Mouse (Mus musculus): Measurements from ENCODE around the gene Lix1l.
"Not testable (repeated sequence)": the region's sequence is repeated elsewhere in the genome, so short reads cannot be mapped to it uniquely, and the experiment has no call there.

Gene Lix1l

DNA sequence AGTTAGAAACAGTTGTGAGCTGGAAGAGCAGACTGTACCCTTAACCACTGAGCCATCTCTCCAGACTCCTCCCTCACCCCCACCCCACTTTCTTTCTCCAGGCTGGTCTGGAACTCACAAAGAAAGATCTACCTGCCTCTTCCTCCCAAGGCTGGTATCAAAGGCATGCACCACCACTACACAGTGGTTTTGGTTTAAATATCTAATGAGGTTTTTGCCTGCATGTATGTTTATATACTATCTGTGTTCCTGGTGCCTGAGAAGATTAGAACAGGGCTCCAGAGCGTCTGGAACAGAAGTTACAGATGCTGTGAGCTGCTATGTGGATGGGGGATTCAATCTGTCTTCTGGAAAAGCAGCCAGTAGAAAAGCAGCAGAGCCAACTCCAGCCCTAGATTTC, 33.1 kb downstream of the Lix1l start:
- DNase-seq = no peak

DNA sequence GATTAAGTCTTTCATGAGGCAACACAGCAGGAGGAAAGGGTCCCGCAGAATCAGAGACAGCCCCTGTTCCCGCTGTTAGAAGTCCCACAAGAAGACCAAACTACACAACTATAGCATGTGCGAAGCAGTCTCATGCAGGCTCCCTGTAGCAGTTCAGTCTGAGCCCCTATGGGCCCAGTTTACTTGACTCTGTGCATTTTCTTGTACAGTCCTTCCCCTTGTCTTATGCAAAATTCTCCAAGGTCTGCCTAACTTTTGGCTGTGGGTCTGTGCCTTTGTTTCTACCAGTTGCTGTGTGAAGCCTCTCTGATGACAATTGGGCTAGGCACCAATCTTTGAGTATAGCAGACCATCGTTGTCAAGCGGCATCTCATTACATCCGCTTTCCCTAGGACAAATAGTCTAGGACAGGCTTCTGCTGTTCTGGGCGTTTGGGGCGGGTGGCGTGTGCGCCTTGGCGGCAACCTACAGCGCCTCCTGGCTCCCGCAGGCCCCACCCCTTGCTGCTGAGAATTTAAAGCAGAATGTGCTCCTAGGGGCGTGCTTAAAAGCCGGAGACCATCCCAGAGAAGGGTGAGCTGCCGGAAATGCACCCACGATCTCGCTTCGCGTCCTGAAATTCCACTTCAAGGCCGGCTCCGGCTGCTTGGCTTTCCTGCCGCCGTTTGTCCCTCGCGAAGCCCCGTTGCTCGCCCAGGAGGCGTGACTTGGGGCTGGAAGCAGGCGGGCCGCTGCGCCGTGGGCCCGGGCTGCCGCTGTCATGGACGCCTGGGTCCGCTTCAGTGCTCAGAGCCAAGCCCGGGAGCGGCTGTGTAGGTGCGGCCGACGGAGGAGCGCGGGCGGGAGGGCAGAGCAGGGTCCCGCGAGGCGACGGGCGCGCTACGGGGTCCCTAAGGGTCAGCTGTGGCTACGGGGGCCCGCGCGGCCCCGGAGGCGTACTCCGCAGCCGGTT, 34.3 kb downstream of the Lix1l start, which contains the start of the genes Pex11b and Gm42957:
TSS of gene Pex11b (plus strand) at position 449 of the 952 bp plus-strand sequence.
TSS of gene Gm42957 (plus strand) at position 547 of the 952 bp plus-strand sequence.
- peak; percentile 90 to 95 for DNase-seq

DNA sequence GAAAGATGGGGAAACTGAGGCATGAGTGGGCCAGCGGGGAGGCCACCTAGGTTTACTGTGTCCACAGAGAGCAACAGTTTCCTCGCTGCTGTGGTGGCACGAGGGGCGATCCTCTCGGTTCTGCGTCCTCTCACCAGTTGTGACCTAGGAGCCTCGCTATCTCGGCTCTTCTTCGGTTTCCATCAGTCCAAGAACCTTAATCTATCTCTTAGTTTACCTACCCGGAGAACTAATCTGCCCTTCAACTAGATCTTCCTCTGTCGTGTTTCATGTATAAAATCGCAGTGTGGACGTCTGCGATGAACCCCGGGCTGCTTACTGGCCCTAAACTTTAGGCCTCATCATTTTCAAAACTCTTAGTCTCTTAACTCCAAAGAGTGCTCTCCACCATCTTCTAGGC, 35.0 kb downstream of the Lix1l start:
- DNase-seq = no peak

DNA sequence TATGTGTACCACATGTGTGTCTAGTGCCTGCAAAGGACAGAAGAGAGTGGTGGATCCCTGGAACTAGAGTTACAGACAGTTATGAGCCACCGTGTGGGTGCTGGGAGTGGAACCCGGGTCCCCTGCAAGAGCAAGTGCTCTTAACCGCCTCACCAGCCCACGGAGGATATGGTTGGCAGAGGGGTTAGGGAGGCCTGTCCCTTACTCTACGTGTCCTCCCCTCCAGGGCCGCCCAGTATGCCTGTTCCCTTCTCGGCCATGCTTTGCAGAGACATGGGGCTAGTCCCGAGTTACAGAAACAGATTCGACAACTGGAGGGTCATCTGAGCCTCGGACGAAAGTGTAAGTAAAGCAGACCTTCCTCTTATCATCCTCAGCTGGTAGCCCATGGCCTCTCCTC, 35.5 kb downstream of the Lix1l start:
- peak in 1 of 2 experiments; percentile 19 for DNase-seq

DNA sequence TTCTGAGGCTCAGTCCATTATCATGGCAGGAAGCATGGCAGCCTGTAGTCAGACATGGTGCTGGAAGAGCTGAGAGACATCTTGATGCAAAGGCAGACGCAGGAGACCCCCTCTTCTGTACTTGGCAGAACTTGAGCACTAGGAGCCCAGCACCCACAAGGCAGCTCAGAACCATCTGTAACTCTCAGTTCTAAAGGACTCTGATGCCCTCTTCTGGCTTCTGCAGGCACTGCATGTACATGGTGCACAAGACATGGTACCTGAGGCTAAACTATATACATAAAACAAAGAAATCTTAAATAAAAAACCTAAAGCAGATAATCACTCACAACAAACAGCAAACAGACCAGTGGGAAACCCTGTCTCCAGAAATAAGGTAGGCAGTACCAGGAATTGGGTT, 38.3 kb downstream of the Lix1l start:
- peak; percentile 69 to 87 for DNase-seq

DNA sequence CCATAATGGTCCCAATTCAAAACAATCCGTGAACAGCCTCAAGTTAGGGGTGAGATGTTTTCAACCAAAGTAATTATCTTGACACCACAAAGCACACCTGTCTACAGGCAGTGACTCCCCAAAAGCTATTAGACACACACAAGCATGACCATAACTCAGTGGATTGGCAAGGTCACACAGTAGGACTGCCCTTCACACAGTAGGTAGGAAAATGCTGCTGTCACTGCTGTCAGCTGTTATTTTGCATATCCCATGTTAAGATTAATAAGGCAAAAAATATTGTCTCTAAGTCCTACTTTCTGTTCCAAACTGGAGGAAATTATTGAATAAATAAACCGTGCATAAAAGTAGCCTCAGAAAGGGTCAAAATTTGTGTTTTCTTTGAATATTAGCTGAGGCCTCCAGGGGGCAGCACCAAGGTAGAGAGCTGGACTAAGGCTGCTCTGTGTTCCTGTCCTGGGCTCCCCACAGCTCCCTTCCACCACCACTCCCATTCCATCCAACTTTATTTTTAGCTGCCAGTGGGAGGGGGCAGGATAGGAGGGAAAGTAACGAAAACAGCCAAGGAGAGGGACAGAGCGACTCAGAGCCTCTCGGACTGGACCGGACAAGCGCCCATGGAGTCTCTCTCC, 44.2 kb downstream of the Lix1l start, which contains the start of gene Itga10:
TSS of gene Itga10 (plus strand) at position 567 of the 632 bp plus-strand sequence.
- DNase-seq = peak; percentile 36 to 79

DNA sequence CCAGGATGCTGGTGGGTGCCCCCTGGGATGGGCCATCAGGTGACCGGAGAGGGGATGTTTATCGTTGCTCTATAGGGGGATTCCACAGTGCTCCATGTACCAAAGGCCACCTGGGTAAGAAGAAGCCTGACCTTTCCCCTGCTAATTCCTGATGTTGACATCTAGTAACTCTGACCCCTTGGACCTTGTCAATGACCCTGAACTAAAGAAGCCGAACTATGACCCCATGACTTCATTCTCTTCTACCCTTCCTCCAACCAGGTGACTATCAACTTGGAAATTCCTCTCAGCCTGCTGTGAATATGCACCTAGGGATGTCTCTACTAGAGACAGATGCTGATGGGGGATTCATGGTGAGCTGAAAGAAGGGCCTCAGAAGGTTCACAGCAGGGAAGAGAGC, 46.4 kb downstream of the Lix1l start:
- DNase-seq = no peak

DNA sequence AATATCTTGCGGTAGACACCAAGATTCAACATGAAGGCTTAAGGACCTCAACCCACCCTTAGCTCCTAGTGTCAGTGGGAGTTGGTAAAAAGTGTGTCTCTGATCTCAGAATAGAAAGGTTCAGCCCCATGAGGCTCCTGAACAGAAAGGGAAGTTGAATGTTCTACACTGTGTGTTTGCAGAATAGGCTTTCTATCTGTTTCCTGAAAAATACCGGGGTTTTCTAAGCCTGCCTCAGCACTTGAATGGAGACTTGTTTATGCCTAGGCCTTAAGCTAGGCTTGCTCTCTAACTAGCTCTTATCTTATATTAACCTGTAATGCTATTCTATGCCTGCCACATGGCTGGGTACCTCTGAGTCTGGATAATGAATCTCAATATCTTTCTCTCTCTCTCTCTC, 60.0 kb downstream of the Lix1l start:
- DNase-seq = no peak

DNA sequence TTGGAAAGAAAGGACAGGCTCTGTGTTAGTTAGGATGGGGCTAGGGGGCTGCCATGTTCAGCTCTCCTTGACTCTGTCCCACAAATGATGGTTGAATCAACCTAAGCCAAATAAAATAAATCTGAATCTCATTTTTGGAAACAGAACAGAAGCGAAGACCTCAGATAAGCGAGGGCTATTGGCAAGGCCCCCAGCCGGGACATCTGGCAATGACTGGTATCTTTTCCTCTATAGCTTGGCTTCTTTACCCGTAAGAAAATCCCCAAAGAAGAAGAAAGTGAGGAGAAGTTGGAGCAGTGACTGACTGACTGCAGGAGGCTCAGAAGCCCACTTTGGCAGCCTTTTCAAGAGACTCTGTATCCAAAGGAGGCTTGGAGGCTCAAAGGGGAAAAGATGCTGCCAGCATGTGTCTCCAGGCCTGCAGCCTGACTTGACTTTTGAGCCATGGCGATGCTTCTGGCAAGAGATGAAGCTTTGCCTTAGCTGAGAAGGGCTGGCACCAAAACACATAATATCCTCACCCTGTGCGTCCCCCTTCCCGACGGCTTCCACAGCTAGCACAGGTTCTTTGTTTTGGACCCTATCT, 61.9 kb downstream of the Lix1l start:
- no peak for DNase-seq

DNA sequence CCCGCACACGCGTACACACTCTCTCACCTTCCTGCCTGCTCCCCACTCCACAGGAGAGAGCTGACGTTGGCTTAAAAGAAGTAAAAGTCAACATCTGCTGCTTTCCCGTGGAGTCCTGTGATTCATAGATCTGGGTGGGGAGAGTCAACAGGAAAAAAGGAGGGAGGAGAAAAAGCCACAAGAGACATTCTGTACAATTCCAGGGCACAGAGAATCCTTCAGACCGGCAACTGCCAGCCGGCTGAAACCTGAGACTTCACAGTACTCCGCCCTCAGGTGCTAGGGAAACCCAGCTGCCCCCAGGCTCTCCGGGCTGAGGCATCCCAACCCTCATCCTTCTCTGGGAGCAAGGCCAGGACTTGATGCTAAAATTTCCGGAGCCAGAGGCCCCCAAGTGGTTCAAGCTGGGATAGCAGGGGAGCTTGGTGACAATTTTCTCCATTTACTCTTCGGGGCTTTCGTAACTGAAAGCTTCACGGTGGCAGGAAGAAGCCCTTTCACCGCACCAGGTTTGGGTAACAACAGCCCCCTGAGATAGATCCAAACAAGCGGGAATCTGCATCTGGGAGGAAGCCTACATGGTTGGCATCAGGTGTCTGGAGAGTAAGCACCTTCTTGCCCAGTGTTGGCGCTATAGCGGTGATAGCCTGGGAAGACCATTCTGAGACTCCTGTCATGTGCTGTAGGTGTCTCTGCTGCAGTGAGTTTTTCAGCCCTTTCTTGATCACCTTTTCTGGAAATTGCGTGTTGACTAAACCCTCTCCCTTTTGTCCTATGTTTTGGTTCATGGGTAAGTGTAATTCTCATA, 62.7 kb downstream of the Lix1l start:
- DNase-seq = peak; percentile 79 to 91

DNA sequence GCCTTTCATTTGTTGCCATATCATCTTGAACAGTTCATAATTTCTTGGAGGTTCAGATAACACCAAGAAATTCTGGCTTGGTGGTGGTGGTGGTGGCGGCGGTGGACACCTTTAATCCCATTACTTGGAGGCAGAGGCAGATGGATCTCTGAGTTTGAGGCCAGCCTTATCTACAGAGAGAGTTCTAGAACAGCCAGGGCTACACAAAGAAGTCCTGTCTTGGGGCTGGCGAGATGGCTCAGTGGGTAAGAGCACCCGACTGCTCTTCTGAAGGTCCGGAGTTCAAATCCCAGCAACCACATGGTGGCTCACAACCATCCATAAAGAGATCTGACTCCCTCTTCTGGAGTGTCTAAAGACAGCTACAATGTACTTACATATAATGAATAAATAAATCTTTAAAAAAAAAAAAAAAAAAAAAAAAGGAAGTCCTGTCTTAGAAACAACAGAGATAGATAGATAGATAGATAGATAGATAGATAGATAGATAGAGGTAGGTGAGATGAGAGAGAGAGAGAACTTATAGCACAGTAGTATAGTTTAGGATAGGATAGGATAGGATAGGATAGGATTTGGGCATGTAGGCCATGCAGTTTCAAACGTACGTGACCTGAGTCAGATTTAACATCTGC, 64.9 kb downstream of the Lix1l start:
- DNase-seq = not testable (repeated sequence)

DNA sequence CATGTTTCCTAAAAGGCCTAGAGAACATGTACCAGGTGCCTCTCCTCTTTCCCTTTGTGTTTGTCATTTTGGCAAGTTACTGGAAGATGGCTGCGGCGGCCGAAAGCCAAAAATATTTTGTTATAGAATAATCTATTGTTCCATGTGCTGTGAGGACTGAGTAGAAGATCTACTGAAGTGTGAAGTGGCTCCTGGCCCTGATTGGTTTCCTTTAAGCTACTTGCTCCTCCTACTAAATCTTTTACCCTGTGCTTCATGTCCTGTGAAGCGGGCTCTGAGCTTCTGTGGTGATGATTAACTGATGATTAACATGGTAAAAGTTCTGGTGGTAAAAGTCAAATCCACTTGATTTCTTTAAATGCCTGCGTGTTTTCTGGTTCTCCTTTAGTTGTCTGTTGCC, 66.0 kb downstream of the Lix1l start:
- DNase-seq = peak; percentile 46 to 56

DNA sequence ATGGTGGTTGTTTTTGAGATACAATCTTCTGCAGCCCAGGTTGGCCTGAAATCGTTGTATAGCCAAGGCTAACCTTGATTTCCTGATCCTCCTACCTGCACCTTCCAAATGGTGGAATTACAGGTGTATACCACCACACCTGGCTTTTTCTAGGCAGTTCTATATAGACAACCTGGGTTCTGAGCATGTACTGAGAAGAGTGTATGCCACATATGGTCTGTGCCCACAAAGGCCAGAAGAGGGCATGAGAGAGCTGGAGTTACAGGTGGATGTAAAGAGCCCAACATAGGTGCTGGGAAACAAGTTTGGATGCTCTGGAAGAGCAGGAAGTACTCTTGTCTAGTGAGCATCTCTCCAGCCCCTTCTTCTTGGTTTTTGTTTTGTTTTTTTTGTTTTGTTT, 66.4 kb downstream of the Lix1l start:
- peak; percentile 30 to 60 for DNase-seq

DNA sequence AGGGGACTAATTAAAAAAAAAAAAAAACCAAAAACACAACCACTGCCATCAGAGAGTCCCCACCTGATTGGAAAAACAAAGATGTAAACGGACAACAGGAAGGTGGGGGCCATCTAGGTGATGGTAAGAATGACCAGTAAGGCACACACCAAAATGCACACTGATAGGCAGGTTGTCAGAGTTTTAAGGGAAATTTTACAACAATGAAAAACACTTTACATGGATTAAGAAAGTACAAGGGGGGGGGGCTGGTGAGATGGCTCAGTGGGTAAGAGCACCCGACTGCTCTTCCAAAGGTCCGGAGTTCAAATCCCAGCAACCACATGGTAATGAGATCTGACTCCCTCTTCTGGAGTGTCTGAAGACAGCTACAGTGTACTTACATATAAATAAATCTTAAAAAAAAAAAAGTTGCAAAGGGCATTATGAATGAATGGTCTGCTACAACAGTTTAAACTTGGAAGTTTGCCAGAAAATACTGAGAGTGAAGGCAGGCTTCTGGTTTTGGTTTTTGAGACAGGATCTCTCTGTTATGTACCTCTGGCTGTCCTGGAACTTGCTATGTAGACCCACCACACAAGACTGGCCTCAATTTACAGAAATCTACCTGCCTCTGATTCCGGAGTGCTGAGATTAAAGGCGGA, 67.6 kb downstream of the Lix1l start:
- DNase-seq = no peak

DNA sequence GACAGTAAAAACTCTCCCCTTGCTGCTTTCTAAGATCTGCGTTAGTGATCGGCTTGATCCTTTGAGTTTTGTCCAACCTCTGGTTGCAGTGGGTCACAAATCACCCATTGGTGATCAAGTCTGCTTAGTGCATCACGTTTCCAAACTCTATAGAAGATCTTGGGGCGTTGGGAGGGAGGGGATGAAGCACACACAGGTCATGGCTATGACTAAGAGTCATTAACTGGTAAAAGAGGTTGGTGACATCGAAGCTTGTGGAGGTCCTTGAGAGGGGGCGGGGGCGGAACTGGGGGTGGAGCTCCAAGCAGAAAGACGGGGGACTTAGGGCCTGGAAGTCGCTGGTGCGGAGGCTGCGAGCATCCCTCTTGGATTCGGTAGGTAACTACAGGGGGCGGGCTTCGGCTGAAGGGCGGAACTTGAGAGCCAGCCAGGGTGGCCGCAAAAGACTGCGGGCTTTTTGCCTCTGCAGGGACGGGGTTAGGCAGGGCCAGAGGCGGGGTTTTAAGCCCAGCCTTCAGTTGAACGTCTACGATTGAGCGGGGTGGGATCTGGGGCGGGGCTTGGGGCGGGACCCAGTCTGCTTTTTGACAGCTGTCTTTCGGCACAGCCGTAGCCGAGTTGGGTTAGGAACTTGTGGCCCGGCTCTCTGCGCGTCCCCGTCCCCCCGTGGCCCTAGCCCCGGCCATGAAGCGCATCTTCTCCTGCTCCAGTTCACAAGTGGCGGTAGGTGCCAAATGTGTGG, 68.9 kb downstream of the Lix1l start, which contains the start of gene Ankrd35:
TSS of gene Ankrd35 (plus strand) at position 405 of the 742 bp plus-strand sequence.
- DNase-seq = peak; percentile 87 to 88

DNA sequence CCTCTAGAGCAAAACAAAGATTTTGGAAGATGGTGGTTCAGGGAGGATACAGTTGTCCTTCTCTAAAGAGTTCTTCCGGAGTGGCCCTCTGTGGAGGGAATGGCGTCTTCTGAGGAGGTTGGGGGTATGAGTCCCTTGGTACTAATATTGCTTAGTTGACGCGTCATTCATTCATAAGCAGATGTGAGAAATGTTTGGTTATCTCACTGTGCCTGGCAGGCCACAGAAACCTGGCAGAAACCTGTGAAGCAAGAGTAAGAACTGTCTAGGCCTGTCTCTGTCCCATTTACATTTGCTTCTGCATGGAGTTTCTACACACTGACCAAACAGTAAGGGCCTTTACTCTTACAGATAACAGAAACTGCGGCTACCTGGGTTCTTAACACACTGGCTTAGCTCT, 70.6 kb downstream of the Lix1l start:
- DNase-seq = no peak

DNA sequence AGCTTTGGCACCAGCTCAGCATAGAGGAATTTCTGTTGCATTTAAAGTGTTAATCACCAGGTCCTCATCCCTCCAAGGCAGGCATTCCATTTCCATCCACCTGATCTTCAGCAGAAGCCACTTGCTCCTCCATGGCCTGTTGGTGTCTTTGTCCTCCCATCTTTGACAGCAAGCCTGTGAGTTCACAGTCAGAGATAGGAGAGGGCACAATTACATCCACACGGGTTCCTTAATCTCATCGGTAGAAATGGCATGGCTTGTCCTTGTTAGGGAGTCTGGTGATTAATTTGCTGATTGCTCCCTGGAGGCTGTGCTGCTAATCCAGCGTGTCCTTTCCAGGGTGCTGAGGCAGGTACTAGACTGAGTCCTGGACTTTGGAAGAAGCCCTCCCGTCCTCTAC, 72.6 kb downstream of the Lix1l start:
- no peak for DNase-seq

DNA sequence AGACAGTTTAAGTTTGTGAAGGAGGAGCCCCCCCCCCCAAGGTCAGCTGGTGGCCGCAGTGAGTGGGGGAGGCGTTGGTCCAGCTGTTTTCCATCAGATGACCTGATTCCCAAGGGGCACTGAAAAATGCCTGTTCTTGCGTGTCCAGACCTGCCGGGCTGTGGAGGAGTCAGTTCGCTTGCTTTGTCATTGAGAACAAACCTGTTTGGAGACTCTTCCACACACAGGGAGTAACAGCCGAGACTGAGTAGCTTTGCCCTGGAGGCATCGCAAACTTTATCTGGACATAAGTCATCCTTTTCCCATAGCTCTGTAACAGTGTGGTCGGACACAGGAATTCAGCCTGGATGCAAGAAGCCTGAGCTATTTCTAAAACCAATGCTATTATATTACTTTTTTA, 73.5 kb downstream of the Lix1l start:
- DNase-seq = no peak

DNA sequence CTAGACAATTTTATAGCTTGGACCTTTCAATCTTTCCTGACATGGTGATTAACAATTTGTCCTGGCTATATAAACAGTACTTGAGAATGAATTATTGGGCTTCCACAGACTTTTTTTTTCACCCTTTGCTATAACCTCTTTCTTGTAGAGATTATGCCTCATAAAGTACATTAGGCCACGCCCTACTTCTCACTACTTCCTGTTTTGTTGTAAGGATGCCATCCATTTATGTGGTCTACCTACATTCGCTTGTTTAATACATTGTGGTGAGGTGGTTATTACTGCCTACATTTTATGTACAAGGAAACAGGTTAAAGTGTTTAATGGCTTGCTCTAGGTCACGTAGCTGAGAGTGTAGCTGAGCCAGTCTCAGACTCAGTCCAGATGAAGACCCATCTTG, 74.2 kb downstream of the Lix1l start:
- no peak for DNase-seq

DNA sequence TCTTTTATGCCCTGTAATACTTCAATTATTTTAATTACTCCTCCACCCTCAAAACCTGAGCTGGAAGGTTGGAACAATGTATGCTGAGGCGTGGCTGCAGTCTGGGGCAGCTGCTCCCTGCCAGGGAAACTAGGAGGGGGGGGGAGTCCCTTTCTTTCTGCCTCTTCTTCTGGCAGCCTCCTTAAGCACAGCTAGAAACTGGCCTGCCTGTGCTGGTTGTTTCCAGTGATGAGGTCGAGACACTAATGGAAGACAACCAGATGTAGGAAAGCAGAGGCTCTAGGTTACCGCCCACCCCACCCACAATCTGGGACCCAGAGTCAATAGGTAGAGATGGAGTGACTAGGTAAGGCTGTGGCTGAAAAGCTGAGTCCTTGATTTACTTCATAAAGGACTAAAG, 74.7 kb downstream of the Lix1l start:
- no peak for DNase-seq
